ENCODE assay signal across 8 mouse cellular contexts in the genomic region with DNA sequence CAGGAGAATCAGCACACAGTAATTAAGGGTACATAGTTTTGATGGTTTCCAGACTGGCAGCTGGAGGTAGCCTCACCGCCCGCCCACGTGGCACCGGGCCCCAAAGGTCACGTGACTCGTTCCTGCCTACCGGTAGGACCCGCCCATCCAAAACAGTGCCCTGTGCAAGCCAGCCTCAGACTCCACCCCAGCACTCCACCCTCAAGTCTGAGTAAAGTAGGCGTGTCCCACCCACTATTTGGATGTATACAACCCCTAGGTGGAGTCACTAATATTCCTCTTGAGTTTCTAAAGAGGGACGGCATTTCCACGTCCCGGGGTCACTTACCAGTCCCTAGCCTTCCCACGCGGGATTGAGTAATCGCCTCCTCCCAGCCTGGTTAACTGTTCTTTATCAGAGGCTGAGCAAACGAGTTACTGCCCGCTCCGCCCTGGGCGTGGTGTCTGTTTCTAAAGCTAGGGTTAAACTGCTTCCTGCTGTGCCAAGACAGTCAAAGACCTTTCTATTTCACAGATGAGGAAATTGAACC. TPM values are rescaled to one million over a fixed set of nuclear protein-coding genes. Genes with fewer than 3 reads are reported as not detected.
DNase-seq lines count a peak whose midpoint lies in the region; ATAC-seq lines count a peak whose summit lies in the region.

No protein-coding gene starts in this region.

- H3K27me3 ChIP-seq in hindbrain, embryonic 16.5 days (replicated peaks; ENCODE audit: control insufficient read depth, insufficient read depth, low read length) = peaks cover 19% of the 10 kb centered on the region
- H3K27me3 ChIP-seq in liver, embryonic 13.5 days = no peaks in the 10 kb centered on the region

- peaks cover 31% of the 10 kb centered on the region for H3K4me1 ChIP-seq in hindbrain, embryonic 16.5 days (ENCODE audit: control insufficient read depth, insufficient read depth, low read depth, low read length)
- H3K4me1 ChIP-seq in liver, embryonic 13.5 days (replicated peaks) = peaks cover 79% of the 10 kb centered on the region

- peak; percentile 88 for DNase-seq in Muller cell, postnatal 12 days (ENCODE audit: inconsistent ontology term)
- DNase-seq in c-Kit-positive CD71-negative TER-119-negative erythroid progenitor cells, embryonic 14.5 days (ENCODE audit: low read depth) = peak; percentile 93
- DNase-seq in gastrocnemius, adult 8-10 months (ENCODE audit: low spot score in 2 of 2) = peak; percentile 70 to 73
- peak; percentile 94 for DNase-seq in liver, embryonic 13.5 days
- DNase-seq in naive thymus-derived CD4-positive, alpha-beta T cell, adult 2 months (ENCODE audit: low read depth) = peak; percentile 97
- peak; percentile 91 to 96 for DNase-seq in thymus, adult 18-20 months
- DNase-seq in right cerebral cortex, postnatal 14 days = no peak

- H3K9me3 ChIP-seq in hindbrain, embryonic 16.5 days (ENCODE audit: control insufficient read depth, low read length) = no peaks in the 10 kb centered on the region
- H3K9me3 ChIP-seq in liver, embryonic 13.5 days (replicated peaks) = no peaks in the 10 kb centered on the region

- WGBS in hindbrain, embryonic 16.5 days = 3% methylated on average over 19 of the region's 19 CpGs
- whole genome bisulfite sequencing in liver, embryonic 13.5 days (ENCODE audit: insufficient replicate concordance) = under 1% methylated on average over 19 of the region's 19 CpGs

- H3K27ac ChIP-seq in hindbrain, embryonic 16.5 days (ENCODE audit: low read depth, low read length) = peak overlapping the region; percentile 51; the same call in 1 of the 2 replicates
- H3K27ac ChIP-seq in liver, embryonic 13.5 days = peak overlapping the region; percentile 100

- H3K36me3 ChIP-seq in hindbrain, embryonic 16.5 days (ENCODE audit: control insufficient read depth, insufficient read depth, low read length) = no peaks in the 10 kb centered on the region
- H3K36me3 ChIP-seq in liver, embryonic 13.5 days = peaks cover 52% of the 10 kb centered on the region

- H3K4me3 ChIP-seq in hindbrain, embryonic 16.5 days (ENCODE audit: low read length) = peak overlapping the region; percentile 33
- H3K4me3 ChIP-seq in liver, embryonic 13.5 days (replicated peaks) = peak overlapping the region; percentile 96

- peak overlapping the region; percentile 55 for H3K4me2 ChIP-seq in hindbrain, embryonic 16.5 days (ENCODE audit: low read length)
- H3K4me2 ChIP-seq in liver, embryonic 13.5 days = peak overlapping the region; percentile 98

- peak overlapping the region; percentile 53 for H3K9ac ChIP-seq in hindbrain, embryonic 16.5 days (ENCODE audit: low read depth, low read length)
- peak overlapping the region; percentile 97 for H3K9ac ChIP-seq in liver, embryonic 13.5 days

- ATAC-seq in hindbrain, embryonic 16.5 days = no peak
- peak; percentile 76 for ATAC-seq in liver, embryonic 13.5 days (ENCODE audit: low read depth)

RNA-seq across cellular contexts. Expression of a gene that starts 1.2 kb away (rescaled TPM):
- total RNA-seq in gastrocnemius, adult 8-10 months (2022) = under 1 TPM; 0.38 to 0.89 (median 0.43) TPM
- 0.76 and 1.0 TPM in 2 replicates for polyA plus RNA-seq in hindbrain, embryonic 16.5 days (2015; fragmentation: Nextera tagmentation; extraction: Ambion mirVana)
- polyA plus RNA-seq in liver, embryonic 13.5 days (2015; fragmentation: Nextera tagmentation; extraction: Ambion mirVana) = 16.0 and 16.2 TPM in 2 replicates

RNA-seq across cellular contexts. Expression of a gene that starts 1.4 kb away (rescaled TPM):
- total RNA-seq in gastrocnemius, adult 8-10 months (2022) = 1 to 10 TPM; 2.4 to 6.4 (median 4.5) TPM
- polyA plus RNA-seq in hindbrain, embryonic 16.5 days (2015; fragmentation: Nextera tagmentation; extraction: Ambion mirVana) = 6.4 and 6.6 TPM in 2 replicates
- polyA plus RNA-seq in liver, embryonic 13.5 days (2015; fragmentation: Nextera tagmentation; extraction: Ambion mirVana) = 53.0 and 53.7 TPM in 2 replicates

RNA-seq across cellular contexts. Expression of a gene that starts 16.8 kb away (rescaled TPM):
- total RNA-seq in gastrocnemius, adult 8-10 months (2022) = not detected
- polyA plus RNA-seq in hindbrain, embryonic 16.5 days (2015; fragmentation: Nextera tagmentation; extraction: Ambion mirVana) = not detected in 2 replicates
- polyA plus RNA-seq in liver, embryonic 13.5 days (2015; fragmentation: Nextera tagmentation; extraction: Ambion mirVana) = 78.8 and 85.7 TPM in 2 replicates

RNA-seq across cellular contexts. Expression of a gene that starts 28.8 kb away (rescaled TPM):
- total RNA-seq in gastrocnemius, adult 8-10 months (2022) = 1 to 10 TPM in 2 of 4 experiments, under 1 TPM in 1, not detected in 1; 0.46 to 1.2 (median 1.1) TPM
- 1.1 and 1.8 TPM in 2 replicates for polyA plus RNA-seq in hindbrain, embryonic 16.5 days (2015; fragmentation: Nextera tagmentation; extraction: Ambion mirVana)
- 0.30 TPM in 1 of 2 replicates, not detected in the other for polyA plus RNA-seq in liver, embryonic 13.5 days (2015; fragmentation: Nextera tagmentation; extraction: Ambion mirVana)

RNA-seq across cellular contexts. Expression of a gene that starts 28.8 kb away (rescaled TPM):
- 100 to 1,000 TPM; 182 to 198 (median 184) TPM for total RNA-seq in gastrocnemius, adult 8-10 months (2022)
- 17.4 and 20.9 TPM in 2 replicates for polyA plus RNA-seq in hindbrain, embryonic 16.5 days (2015; fragmentation: Nextera tagmentation; extraction: Ambion mirVana)
- polyA plus RNA-seq in liver, embryonic 13.5 days (2015; fragmentation: Nextera tagmentation; extraction: Ambion mirVana) = 50.5 and 55.3 TPM in 2 replicates

Comparison
In these comparisons a context has a peak if more than half of its experiments do, and no peak if none do; other contexts are left out.
1. RNA of a gene that starts 16.8 kb away (polyA plus RNA-seq): 78.8 to 85.7 TPM in liver, embryonic 13.5 days; not detected in hindbrain, embryonic 16.5 days; every median in the first group is over 10 times any median in the second.